Mouse (Mus musculus): ENCODE measurements around the gene Ndufb4. TPM values are rescaled to one million over a fixed set of nuclear protein-coding genes. Genes with fewer than 3 reads are reported as not detected.
A peak's percentile ranks its signal among the peaks of the same experiment; 100 is the strongest.

Gene Ndufb4
- polyA plus RNA-seq, 1 experiment from 2014 or later, result 68.0 TPM

- Histone ChIP-seq H3K4me2 (no peak overlapping the region), H3K27me3 (replicated peaks) (no peaks in the 10 kb centered on the region), H3K27ac (no peak overlapping the region), H3K9ac (no peak overlapping the region), H3K4me3 (replicated peaks) (no peak overlapping the region), H3K9me3 (no peaks in the 10 kb centered on the region), H3K4me1 (peaks cover 21% of the 10 kb centered on the region), H3K36me3 (no peaks in the 10 kb centered on the region)
- 57% methylated on average over 12 of the region's 12 CpGs for WGBS
- no peak for ATAC-seq (ENCODE audit: insufficient read depth, low FRiP score, low read depth)
Observed at GRCm38 (mm10) chr16:37686834-37687233, 32.6 kb upstream of the Ndufb4 start.

GRCm38 (mm10) chr16:37685946-37686600, 31.8 kb upstream of the Ndufb4 start:
- Histone ChIP-seq H3K4me2 (no peak overlapping the region), H3K27me3 (replicated peaks) (no peaks in the 10 kb centered on the region), H3K4me3 (replicated peaks) (no peak overlapping the region), H3K27ac (no peak overlapping the region), H3K9ac (no peak overlapping the region), H3K36me3 (no peaks in the 10 kb centered on the region), H3K4me1 (peaks cover 21% of the 10 kb centered on the region), H3K9me3 (no peaks in the 10 kb centered on the region)
- no peak for ATAC-seq (ENCODE audit: insufficient read depth, low FRiP score, low read depth)
- 83% methylated on average over 6 of the region's 6 CpGs for WGBS

- H3K4me2 ChIP-seq, result peak overlapping the region; percentile 77
- 2% methylated on average over 25 of the region's 25 CpGs for WGBS
- peaks cover 18% of the 10 kb centered on the region for H3K4me1 ChIP-seq
- peak; percentile 63 for ATAC-seq (ENCODE audit: insufficient read depth, low FRiP score, low read depth)
- H3K36me3 ChIP-seq, result no peaks in the 10 kb centered on the region
- H3K9me3 ChIP-seq, result no peaks in the 10 kb centered on the region
- no peaks in the 10 kb centered on the region for H3K27me3 ChIP-seq (replicated peaks)
- H3K4me3 ChIP-seq (replicated peaks), result peak overlapping the region; percentile 47
- H3K9ac ChIP-seq, result peak overlapping the region; percentile 29; the same call in 1 of the 2 replicates
- peak overlapping the region; percentile 86 for H3K27ac ChIP-seq
Observed at GRCm38 (mm10) chr16:37684634-37685441, 30.6 kb upstream of the Ndufb4 start.

- H3K4me2 ChIP-seq, result peak overlapping the region; percentile 77
Observed at GRCm38 (mm10) chr16:37684259-37684633, 30.0 kb upstream of the Ndufb4 start.

GRCm38 (mm10) chr16:37683154-37684130, 29.2 kb upstream of the Ndufb4 start:
- no peaks in the 10 kb centered on the region for H3K36me3 ChIP-seq
- H3K27ac ChIP-seq, result peak overlapping the region; percentile 76
- peak; percentile 5; the same call in 1 of the 2 replicates for ATAC-seq (ENCODE audit: insufficient read depth, low FRiP score, low read depth)
- H3K9ac ChIP-seq, result no peak overlapping the region
- WGBS, result 17% methylated on average over 16 of the region's 16 CpGs
- peak overlapping the region; percentile 77 for H3K4me2 ChIP-seq
- H3K4me1 ChIP-seq, result peaks cover 15% of the 10 kb centered on the region
- no peak overlapping the region for H3K4me3 ChIP-seq (replicated peaks)
- H3K9me3 ChIP-seq, result no peaks in the 10 kb centered on the region
- H3K27me3 ChIP-seq (replicated peaks), result no peaks in the 10 kb centered on the region

More at GRCm38 (mm10) chr16:37684259-37684633, 30.0 kb upstream of the Ndufb4 start:
- Histone ChIP-seq H3K4me3 (replicated peaks) (peak overlapping the region; percentile 47), H3K27me3 (replicated peaks) (no peaks in the 10 kb centered on the region), H3K9ac (peak overlapping the region; percentile 16; the same call in 1 of the 2 replicates), H3K36me3 (no peaks in the 10 kb centered on the region), H3K4me1 (peaks cover 15% of the 10 kb centered on the region), H3K27ac (peak overlapping the region; percentile 76; the same call in 1 of the 2 replicates), H3K9me3 (no peaks in the 10 kb centered on the region)
- WGBS, result 10% methylated on average over 8 of the region's 8 CpGs
- ATAC-seq (ENCODE audit: insufficient read depth, low FRiP score, low read depth), result no peak

- Histone ChIP-seq H3K4me2 (0 out of 2 replicates have a peak overlapping the region, but pooled peaks have one; percentile 77), H3K27me3 (replicated peaks) (no peaks in the 10 kb centered on the region), H3K4me3 (replicated peaks) (no peak overlapping the region), H3K4me1 (peaks cover 15% of the 10 kb centered on the region), H3K36me3 (no peaks in the 10 kb centered on the region), H3K9ac (no peak overlapping the region), H3K9me3 (no peaks in the 10 kb centered on the region), H3K27ac (no peak overlapping the region)
- 45% methylated on average over 7 of the region's 7 CpGs for WGBS
- peak; percentile 59; the same call in 1 of the 2 replicates for ATAC-seq (ENCODE audit: insufficient read depth, low FRiP score, low read depth)
Observed at GRCm38 (mm10) chr16:37682309-37682975, 28.2 kb upstream of the Ndufb4 start.

DNA sequence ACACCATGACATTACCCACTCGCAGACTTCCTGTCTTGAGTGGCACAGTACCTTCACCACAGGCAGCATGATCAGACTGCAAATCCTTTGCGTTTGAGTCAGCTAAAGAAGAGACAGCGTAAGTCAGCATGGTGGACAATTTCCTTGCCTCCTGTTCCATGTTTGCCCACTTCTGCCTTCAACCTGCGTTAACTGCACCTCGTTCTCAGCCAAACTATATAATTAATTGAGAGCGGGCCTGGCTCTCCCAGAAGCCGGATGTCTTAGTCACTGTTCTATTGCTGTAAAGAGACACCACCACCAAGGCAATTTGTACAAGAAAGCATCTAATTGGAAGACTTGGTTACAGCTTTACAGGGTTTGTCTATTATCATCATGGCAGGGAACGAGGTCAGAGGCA, 26.6 kb upstream of the Ndufb4 start:
- H3K27ac ChIP-seq, result no peak overlapping the region
- H3K4me1 ChIP-seq, result peaks cover 15% of the 10 kb centered on the region
- H3K27me3 ChIP-seq (replicated peaks), result no peaks in the 10 kb centered on the region
- H3K9me3 ChIP-seq, result no peaks in the 10 kb centered on the region
- WGBS, result 73% methylated on average over 8 of the region's 8 CpGs
- ATAC-seq (ENCODE audit: insufficient read depth, low FRiP score, low read depth), result no peak
- H3K4me3 ChIP-seq (replicated peaks), result no peak overlapping the region
- H3K36me3 ChIP-seq, result no peaks in the 10 kb centered on the region
- H3K4me2 ChIP-seq, result no peak overlapping the region
- no peak overlapping the region for H3K9ac ChIP-seq

DNA sequence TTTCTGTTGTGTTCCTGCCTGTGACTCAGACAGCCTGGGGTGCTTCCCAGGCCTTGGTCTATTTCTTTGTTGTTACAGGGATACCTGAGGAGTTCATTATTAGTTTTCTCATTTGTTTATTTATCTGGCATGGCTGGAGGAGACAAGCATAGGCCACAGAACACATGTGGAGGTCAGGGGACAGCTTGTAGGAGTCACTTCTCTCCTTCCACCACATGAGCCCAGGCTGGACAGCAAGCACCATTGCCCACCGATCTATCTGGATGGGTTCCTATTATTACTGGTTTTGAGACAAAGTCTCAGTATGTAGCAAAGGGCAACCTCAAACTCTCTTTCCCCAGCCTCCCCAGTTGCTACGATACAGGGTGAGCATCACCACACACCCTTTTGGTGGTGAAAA, 26.0 kb upstream of the Ndufb4 start:
- H3K9ac ChIP-seq, result no peak overlapping the region
- WGBS, result 73% methylated on average over 2 of the region's 2 CpGs
- H3K36me3 ChIP-seq, result no peaks in the 10 kb centered on the region
- ATAC-seq (ENCODE audit: insufficient read depth, low FRiP score, low read depth), result no peak
- H3K4me2 ChIP-seq, result no peak overlapping the region
- no peak overlapping the region for H3K27ac ChIP-seq
- H3K4me3 ChIP-seq (replicated peaks), result no peak overlapping the region
- peaks cover 11% of the 10 kb centered on the region for H3K4me1 ChIP-seq
- H3K27me3 ChIP-seq (replicated peaks), result no peaks in the 10 kb centered on the region
- H3K9me3 ChIP-seq, result no peaks in the 10 kb centered on the region

DNA sequence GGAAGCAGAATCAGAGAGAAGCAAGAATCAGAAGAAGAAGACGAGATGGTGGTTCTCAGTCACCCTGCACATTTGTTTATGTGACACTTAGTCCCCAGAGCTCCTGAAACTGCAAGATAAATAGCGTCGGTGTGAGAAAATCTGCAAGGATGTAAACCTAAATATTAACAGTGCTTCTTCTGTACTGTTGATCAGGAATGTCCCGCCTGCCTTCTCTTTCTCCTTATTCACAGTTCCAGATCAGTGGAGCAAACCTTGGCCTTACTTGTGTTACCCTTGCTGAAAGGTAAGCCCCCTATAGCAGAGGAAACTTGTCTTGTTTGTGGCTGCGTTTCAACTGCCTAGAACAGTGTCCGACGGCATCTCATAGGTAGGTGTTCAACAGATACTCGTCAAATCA, 23.3 kb upstream of the Ndufb4 start:
- Histone ChIP-seq H3K4me2 (no peak overlapping the region), H3K27ac (no peak overlapping the region), H3K4me3 (replicated peaks) (no peak overlapping the region), H3K4me1 (no peaks in the 10 kb centered on the region), H3K9me3 (no peaks in the 10 kb centered on the region), H3K27me3 (replicated peaks) (no peaks in the 10 kb centered on the region), H3K9ac (no peak overlapping the region), H3K36me3 (no peaks in the 10 kb centered on the region)
- ATAC-seq (ENCODE audit: insufficient read depth, low FRiP score, low read depth), result no peak
- 81% methylated on average over 8 of the region's 8 CpGs for WGBS

GRCm38 (mm10) chr16:37676677-37677072, 22.4 kb upstream of the Ndufb4 start:
- 58% methylated on average over 4 of the region's 4 CpGs for WGBS
- ATAC-seq (ENCODE audit: insufficient read depth, low FRiP score, low read depth), result no peak
- Histone ChIP-seq H3K4me2 (no peak overlapping the region), H3K27me3 (replicated peaks) (no peaks in the 10 kb centered on the region), H3K27ac (no peak overlapping the region), H3K9me3 (no peaks in the 10 kb centered on the region), H3K4me1 (no peaks in the 10 kb centered on the region), H3K4me3 (replicated peaks) (no peak overlapping the region), H3K9ac (no peak overlapping the region), H3K36me3 (no peaks in the 10 kb centered on the region)

DNA sequence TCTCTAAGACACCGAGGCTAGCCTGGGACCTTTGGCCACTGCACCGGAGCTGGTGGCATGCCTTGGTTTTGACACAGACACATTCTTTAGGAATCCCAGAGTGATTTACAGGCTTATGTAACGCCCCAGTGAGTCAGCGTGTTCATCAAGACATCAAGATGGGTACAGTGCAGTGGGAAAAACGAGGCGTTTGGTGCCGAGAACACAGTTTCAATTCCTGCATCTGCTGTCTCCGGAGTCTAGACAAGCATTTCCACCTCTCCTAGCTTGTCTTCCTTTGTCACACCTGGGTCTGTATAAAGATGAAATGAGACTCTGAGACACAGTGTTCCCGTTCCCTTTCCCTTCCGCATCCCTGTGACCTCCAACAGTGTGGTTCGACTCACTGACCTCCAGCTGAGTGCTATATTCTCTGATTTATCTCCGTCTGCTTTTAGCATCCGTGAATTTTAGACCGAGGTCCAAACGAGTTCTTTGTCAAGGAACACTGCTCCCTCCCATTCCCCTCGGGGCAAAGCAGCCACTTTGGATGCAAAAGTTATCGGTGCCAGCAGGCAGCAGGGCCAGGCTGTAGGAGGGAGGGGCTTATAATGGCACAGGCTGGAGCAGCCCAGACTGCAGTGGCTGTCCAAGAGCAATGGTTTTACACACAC, 21.9 kb upstream of the Ndufb4 start:
- no peak for ATAC-seq (ENCODE audit: insufficient read depth, low FRiP score, low read depth)
- no peak overlapping the region for H3K4me2 ChIP-seq

More for the DNA sequence above, 21.9 kb upstream of the Ndufb4 start:
- Histone ChIP-seq H3K9me3 (no peaks in the 10 kb centered on the region), H3K4me3 (replicated peaks) (no peak overlapping the region), H3K27me3 (replicated peaks) (no peaks in the 10 kb centered on the region), H3K36me3 (no peaks in the 10 kb centered on the region), H3K27ac (no peak overlapping the region), H3K4me1 (no peaks in the 10 kb centered on the region), H3K9ac (no peak overlapping the region)
- WGBS, result 59% methylated on average over 17 of the region's 17 CpGs

Data from stomach, embryonic 15.5 days (tissue).